Mouse (Mus musculus) CH12.LX (cell line): ENCODE measurements around the gene Ccdc115. TPM values are rescaled to one million over a fixed set of nuclear protein-coding genes. Genes with fewer than 3 reads are reported as not detected.

ENCODE experiments used
- DNase-seq: peaks from one replicate; pipeline ENCODE4 v3.0.0-alpha.2; 2013; ENCODE audit errors: extremely low read depth
- H3K27ac ChIP-seq: 2 replicates; pipeline ENCODE4 v1.5.1; 2012; ENCODE audit warnings: low read depth, mild to moderate bottlenecking, control low read depth, moderate library complexity; ENCODE audit not compliant: insufficient read depth
- H3K27me3 ChIP-seq: replicated peaks from 2 replicates; pipeline ENCODE3; 2012; ENCODE audit warnings: inconsistent platforms
- H3K36me3 ChIP-seq, 2 experiments: replicated peaks in 1 of 2; 2 replicates each; pipeline versions ENCODE3 to v1.6.1; 2012; ENCODE audit warnings: inconsistent platforms in 1 of 2, low read length in 1 of 2, mild to moderate bottlenecking in 1 of 2, mixed read lengths in 1 of 2, moderate library complexity in 1 of 2; ENCODE audit not compliant: control insufficient read depth in 1 of 2, insufficient read depth in 1 of 2
- H3K4me1 ChIP-seq, 2 experiments: 2 replicates each; pipeline ENCODE4 v1.6.1; 2012; ENCODE audit warnings: inconsistent platforms in 1 of 2, moderate library complexity in 1 of 2; ENCODE audit not compliant: insufficient read depth in 2 of 2, control insufficient read depth in 1 of 2
- H3K4me2 ChIP-seq: 2 replicates; pipeline ENCODE4 v1.6.1; 2012; ENCODE audit warnings: low read depth, mild to moderate bottlenecking, control low read depth; ENCODE audit not compliant: poor library complexity, insufficient read depth, severe bottlenecking
- H3K4me3 ChIP-seq, 3 experiments: fragments of 150-350 bp in 1 of 3; sonication (generic) in 1 of 3; replicated peaks in 1 of 3; 2 replicates each; pipeline versions ENCODE3 to v1.5.1; 2011 to 2012; ENCODE audit warnings: low read depth in 2 of 3, low read length in 2 of 3, mild to moderate bottlenecking in 2 of 3, moderate library complexity in 2 of 3, control low read depth in 1 of 3, improper control_type of control experiment in 1 of 3, inconsistent platforms in 1 of 3, mixed read lengths in 1 of 3; ENCODE audit not compliant: poor library complexity in 1 of 3
- H3K79me2 ChIP-seq: replicated peaks from 2 replicates; pipeline ENCODE4 v1.6.1; 2012; ENCODE audit warnings: mild to moderate bottlenecking, moderate library complexity; ENCODE audit not compliant: control insufficient read depth, poor library complexity, insufficient read depth, severe bottlenecking; ENCODE audit errors: extremely low read depth
- H3K9ac ChIP-seq: 2 replicates; pipeline ENCODE4 v1.6.1; 2012; ENCODE audit warnings: low read depth, mild to moderate bottlenecking, control low read depth, moderate library complexity; ENCODE audit not compliant: insufficient read depth
- H3K9me3 ChIP-seq: replicated peaks from 2 replicates; pipeline ENCODE3; 2012; ENCODE audit warnings: low read length, inconsistent platforms, mixed read lengths
- BHLHE40 ChIP-seq: IDR thresholded peaks from 2 replicates; pipeline ENCODE4 v1.6.1; 2011; ENCODE audit warnings: mild to moderate bottlenecking, low read depth, low read length, improper control_type of control experiment
- CHD1 ChIP-seq: IDR thresholded peaks from 2 replicates; pipeline ENCODE4 v1.6.1; 2012; ENCODE audit warnings: low read depth, low read length, improper control_type of control experiment, inconsistent platforms
- CHD2 ChIP-seq: IDR thresholded peaks from 2 replicates; pipeline ENCODE4 v1.6.1; 2011; ENCODE audit warnings: low read length, improper control_type of control experiment
- CTCF ChIP-seq, 2 experiments: IDR thresholded peaks in 1 of 2; conservative IDR thresholded peaks in 1 of 2; 2 replicates each; pipeline ENCODE4 v1.5.1; 2011 to 2012; ENCODE audit warnings: low read depth in 2 of 2, low read length in 2 of 2, improper control_type of control experiment in 1 of 2, inconsistent platforms in 1 of 2, mild to moderate bottlenecking in 1 of 2, moderate library complexity in 1 of 2
- EP300 ChIP-seq: IDR thresholded peaks from 2 replicates; pipeline ENCODE4 v1.6.1; 2011; ENCODE audit warnings: low read length, improper control_type of control experiment
- ETS1 ChIP-seq: conservative IDR thresholded peaks from 2 replicates; pipeline ENCODE4 v1.6.1; 2012; ENCODE audit warnings: low read depth, mild to moderate bottlenecking, inconsistent platforms, low read length, improper control_type of control experiment, moderate library complexity
- JUN ChIP-seq: IDR thresholded peaks from 2 replicates; pipeline ENCODE4 v1.6.1; 2011; ENCODE audit warnings: low read depth, mild to moderate bottlenecking, low read length, improper control_type of control experiment, moderate library complexity; ENCODE audit not compliant: insufficient read depth
- JUND ChIP-seq: conservative IDR thresholded peaks from 2 replicates; pipeline ENCODE4 v1.6.1; 2011; ENCODE audit warnings: low read depth, low read length, improper control_type of control experiment
- MAFK ChIP-seq: IDR thresholded peaks from 2 replicates; pipeline ENCODE4 v1.6.1; 2011; ENCODE audit warnings: low read length, improper control_type of control experiment; ENCODE audit not compliant: insufficient replicate concordance
- MYC ChIP-seq: IDR thresholded peaks from 2 replicates; pipeline ENCODE4 v1.6.1; 2011; ENCODE audit warnings: low read depth, mild to moderate bottlenecking, improper control_type of control experiment, low read length
- NELFE ChIP-seq: IDR thresholded peaks from 2 replicates; pipeline ENCODE4 v1.6.1; 2011; ENCODE audit warnings: low read depth, low read length, improper control_type of control experiment
- NRF1 ChIP-seq: IDR thresholded peaks from 2 replicates; pipeline ENCODE4 v1.6.1; 2014; ENCODE audit warnings: low read depth, mild to moderate bottlenecking, inconsistent platforms, low read length, improper control_type of control experiment, moderate library complexity
- PAX5 ChIP-seq: IDR thresholded peaks from 2 replicates; pipeline ENCODE4 v1.6.1; 2012; ENCODE audit warnings: low read length, inconsistent platforms, mixed read lengths
- RCOR1 ChIP-seq: conservative IDR thresholded peaks from 2 replicates; pipeline ENCODE4 v1.6.1; 2012; ENCODE audit warnings: low read depth, mild to moderate bottlenecking, inconsistent platforms, low read length, improper control_type of control experiment
- TBP ChIP-seq: conservative IDR thresholded peaks from 2 replicates; pipeline ENCODE4 v1.6.1; 2011; ENCODE audit warnings: low read depth, low read length, improper control_type of control experiment
- UBTF ChIP-seq: IDR thresholded peaks from 2 replicates; pipeline ENCODE4 v1.6.1; 2012; ENCODE audit warnings: low read depth, mild to moderate bottlenecking, inconsistent platforms, low read length, improper control_type of control experiment, moderate library complexity
- USF1 ChIP-seq: IDR thresholded peaks from 2 replicates; pipeline ENCODE4 v1.6.1; 2014; ENCODE audit warnings: low read depth, mild to moderate bottlenecking, inconsistent platforms, low read length, improper control_type of control experiment
- ZMIZ1 ChIP-seq: IDR thresholded peaks from 2 replicates; pipeline ENCODE4 v1.6.1; 2012; ENCODE audit warnings: low read depth, mild to moderate bottlenecking, inconsistent platforms, low read length, improper control_type of control experiment
- ZNF384 ChIP-seq: IDR thresholded peaks from 2 replicates; pipeline ENCODE4 v1.6.1; 2012; ENCODE audit warnings: low read depth, low read length, improper control_type of control experiment, inconsistent platforms
- dilution Hi-C: fragments of 300-500 bp; cut with MboI; formaldehyde crosslinking; loops from 2 replicates; pipeline ENCODE4 v1.14.3; 2020; ENCODE audit warnings: low sequenced_read_pairs; ENCODE audit not compliant: extremely low pct_unique_long_range_greater_than_20kb, extremely low pct_ligation_motif_present
- in situ Hi-C: fragments of 300-500 bp; cut with MboI; formaldehyde crosslinking; loops from 3 replicates; pipeline ENCODE4 v1.14.3; 2019; ENCODE audit warnings: low sequenced_read_pairs, low pct_ligation_motif_present, low pct_unique_long_range_greater_than_20kb, mixed read lengths
- polyA plus RNA-seq: library from polyadenylated mRNA; unstranded; fragments of >175 nt; gene quantifications from 2 replicates; pipeline ENCODE4 v1.2.1, GENCODE M21; 2012; ENCODE audit warnings: low read depth; ENCODE audit not compliant: insufficient read length
- total RNA-seq, 2 experiments: library from RNA; depleted of rRNA; stranded (reverse); fragments of 300-350 nt in 1 of 2; fragments of >200 nt in 1 of 2; gene quantifications; 2 replicates each; pipeline ENCODE4 v1.2.3; 2012 to 2014

Gene Ccdc115
- total and polyA plus RNA-seq, 3 experiments: 66.5 to 98.8 (median 96.3) TPM

GRCm38 (mm10) chr1:34399182-34399953, 40.1 kb downstream of the Ccdc115 start:
- no peak for DNase-seq
- no peaks in the 10 kb centered on the region for H3K36me3 ChIP-seq
- no peak overlapping the region for H3K9ac ChIP-seq
- in situ Hi-C loops: no loop called here
- no peak for TF ChIP-seq CHD1
- TF ChIP-seq JUN: no peak
- no peak for TF ChIP-seq PAX5
- no peak for TF ChIP-seq CTCF (conservative IDR thresholded peaks at IDR 0.05 in 1 of 2, IDR thresholded peaks at IDR 0.05 in 1 of 2; ENCODE audit: low read depth in 2 of 2, low read length in 2 of 2)
- TF ChIP-seq MYC: no peak
- TF ChIP-seq, all 38 proteins: peak for 0
- Histone ChIP-seq H3K4me1 (no peaks in the 10 kb centered on the region), H3K4me2 (no peak overlapping the region), H3K9me3 (no peaks in the 10 kb centered on the region), H3K27ac (no peak overlapping the region), H3K4me3 (no peak overlapping the region), H3K27me3 (no peaks in the 10 kb centered on the region), H3K79me2 (no peaks in the 10 kb centered on the region)
- dilution Hi-C loops: no loop called here

- in situ Hi-C loops (no loop called here), dilution Hi-C loops (no loop called here)
- no peaks in the 10 kb centered on the region for H3K9me3 ChIP-seq
- H3K4me3 ChIP-seq: no peak overlapping the region
- H3K79me2 ChIP-seq: no peaks in the 10 kb centered on the region
- no peak overlapping the region for H3K4me2 ChIP-seq
- DNase-seq: no peak
- H3K4me1 ChIP-seq: no peaks in the 10 kb centered on the region
- no peak overlapping the region for H3K9ac ChIP-seq
- TF ChIP-seq NRF1 (no peak), EP300 (no peak), ZMIZ1 (no peak), ZNF384 (no peak), UBTF (no peak), MAFK (no peak), USF1 (no peak), RCOR1 (no peak), PAX5 (no peak), JUND (no peak), TBP (no peak), JUN (no peak), BHLHE40 (no peak), CHD1 (no peak), NELFE (no peak), CHD2 (no peak), MYC (no peak), CTCF (conservative IDR thresholded peaks at IDR 0.05 in 1 of 2, IDR thresholded peaks at IDR 0.05 in 1 of 2; ENCODE audit: low read depth in 2 of 2, low read length in 2 of 2) (no peak), ETS1 (no peak)
- no peaks in the 10 kb centered on the region for H3K27me3 ChIP-seq
- no peak overlapping the region for H3K27ac ChIP-seq
- H3K36me3 ChIP-seq: no peaks in the 10 kb centered on the region
Measured at GRCm38 (mm10) chr1:34396321-34396720, 43.2 kb downstream of the Ccdc115 start.
